ENCODE assay signal across 9 mouse cellular contexts in genomic region chr7:100866675-100867074, GRCm38 (mm10). TPM values are rescaled to one million over a fixed set of nuclear protein-coding genes. Genes with fewer than 3 reads are reported as not detected.
DNase-seq lines count a peak whose midpoint lies in the region; ATAC-seq and TF ChIP-seq lines count a peak whose summit lies in the region.
"Had no signal": no experiment of that assay in that cellular context is flagged by ENCODE, and none has a peak within 500 bp of the region (broad histone marks: within the 10 kb centered on the region; RNA-seq: fewer than 3 reads in every experiment).

No protein-coding gene starts in this region.

- H3K4me1 ChIP-seq in hindbrain, embryonic 10.5 days (replicated peaks) = peaks cover 14% of the 10 kb centered on the region
- H3K4me1 ChIP-seq in hindbrain, embryonic 13.5 days (replicated peaks) = peaks cover 11% of the 10 kb centered on the region
- no peaks in the 10 kb centered on the region for H3K4me1 ChIP-seq in ES-Bruce4 (ENCODE audit: control insufficient read depth, insufficient read depth, low read length)

- H3K4me2 ChIP-seq in hindbrain, embryonic 13.5 days = no peak overlapping the region

- no peak overlapping the region for H3K9ac ChIP-seq in hindbrain, embryonic 13.5 days
- no peak overlapping the region for H3K9ac ChIP-seq in ES-Bruce4 (ENCODE audit: low read depth, poor library complexity, severe bottlenecking)

- peaks cover 7% of the 10 kb centered on the region for H3K36me3 ChIP-seq in hindbrain, embryonic 10.5 days
- H3K36me3 ChIP-seq in hindbrain, embryonic 13.5 days = no peaks in the 10 kb centered on the region
- no peaks in the 10 kb centered on the region for H3K36me3 ChIP-seq in ES-Bruce4 (ENCODE audit: control insufficient read depth, insufficient read depth, low read length, poor library complexity, severe bottlenecking)

- peak; percentile 55 for TF ChIP-seq CTCF in ES-Bruce4 (IDR thresholded peaks at IDR 0.05; ENCODE audit: low read depth, low read length)
- TF ChIP-seq CTCF in brain, embryonic 14.5 days (IDR thresholded peaks at IDR 0.05; ENCODE audit: borderline replicate concordance, extremely low read depth, insufficient read depth, insufficient read length) = peak; percentile 78

- 19% methylated on average over 3 of the region's 3 CpGs for WGBS in hindbrain, embryonic 10.5 days
- 6% methylated on average over 3 of the region's 3 CpGs for WGBS in hindbrain, embryonic 13.5 days

- no peak for TF ChIP-seq EP300 in ES-Bruce4 (IDR thresholded peaks at IDR 0.05; ENCODE audit: insufficient read depth, low read depth, low read length)

- H3K27me3 ChIP-seq in hindbrain, embryonic 10.5 days (ENCODE audit: insufficient read depth, poor library complexity, severe bottlenecking) = no peaks in the 10 kb centered on the region
- no peaks in the 10 kb centered on the region; the same call in 1 of the 2 replicates for H3K27me3 ChIP-seq in hindbrain, embryonic 13.5 days
- no peaks in the 10 kb centered on the region for H3K27me3 ChIP-seq in ES-Bruce4 (ENCODE audit: control insufficient read depth, insufficient read depth, low read length, poor library complexity, severe bottlenecking)

- H3K9me3 ChIP-seq in hindbrain, embryonic 10.5 days = no peaks in the 10 kb centered on the region
- no peaks in the 10 kb centered on the region for H3K9me3 ChIP-seq in hindbrain, embryonic 13.5 days
- H3K9me3 ChIP-seq in ES-Bruce4 (replicated peaks; ENCODE audit: control insufficient read depth, insufficient read depth, low read length, poor library complexity, severe bottlenecking) = no peaks in the 10 kb centered on the region

- no peak overlapping the region for H3K27ac ChIP-seq in hindbrain, embryonic 10.5 days
- no peak overlapping the region for H3K27ac ChIP-seq in hindbrain, embryonic 13.5 days
- H3K27ac ChIP-seq in ES-Bruce4 (ENCODE audit: insufficient read depth, low read length) = no peak overlapping the region
- H3K27ac ChIP-seq: macrophage had no signal

- ATAC-seq in hindbrain, embryonic 13.5 days (ENCODE audit: low FRiP score) = no peak
- 0 out of 2 replicates have a peak, but pooled peaks have one; percentile 31 for ATAC-seq in neutrophil, adult 5-6 weeks (ENCODE audit: extremely low read depth, insufficient number of reproducible peaks, low FRiP score, poor library complexity, severe bottlenecking)

- TF ChIP-seq POLR2A in ES-Bruce4 (IDR thresholded peaks at IDR 0.05; ENCODE audit: insufficient read depth, low read length) = no peak
- no peak for TF ChIP-seq POLR2A in brain, embryonic 14.5 days (IDR thresholded peaks at IDR 0.05; ENCODE audit: borderline replicate concordance, extremely low read depth, insufficient read depth, insufficient read length, poor library complexity, severe bottlenecking)

- DNase-seq in hindbrain, embryonic 10.5 days (ENCODE audit: low spot score) = peak; percentile 63
- DNase-seq in brain, embryonic 14.5 days (ENCODE audit: low read depth) = peak; percentile 84
- peak; percentile 75 to 86 for DNase-seq in frontal cortex, postnatal 36 days (ENCODE audit: low spot score in 2 of 2)
- DNase-seq in left cerebral cortex, adult 18-20 months (ENCODE audit: low spot score in 2 of 2) = peak; percentile 79 to 83
- DNase-seq in thymus, postnatal 25 days = peak; percentile 77

- no peak overlapping the region for H3K4me3 ChIP-seq in hindbrain, embryonic 10.5 days
- H3K4me3 ChIP-seq in hindbrain, embryonic 13.5 days = no peak overlapping the region
- no peak overlapping the region for H3K4me3 ChIP-seq in ES-Bruce4 (ENCODE audit: low read depth, low read length)

RNA-seq across cellular contexts. Expression of gene Relt, which starts 3.4 kb away (rescaled TPM):
- 3.6 and 4.8 TPM in 2 replicates for polyA plus RNA-seq in hindbrain, embryonic 10.5 days (2016; fragmentation: Nextera tagmentation; extraction: Ambion mirVana)
- polyA plus RNA-seq in hindbrain, embryonic 13.5 days (2015; fragmentation: Nextera tagmentation; extraction: Ambion mirVana) = 4.3 and 4.8 TPM in 2 replicates
- polyA plus RNA-seq in ES-Bruce4 (2011; ENCODE audit: insufficient read depth, insufficient read length, low read depth, missing spikeins) = 10.6 and 14.1 TPM in 2 replicates
- 6.2 and 7.2 TPM in 2 replicates for polyA plus RNA-seq in brain, embryonic 14.5 days (2012; rRNA removed)
- 10 to 100 TPM; 13.2 to 21.8 TPM for total RNA-seq in left cerebral cortex, adult 18-20 months (2021)
- total RNA-seq in neutrophil, adult 5-6 weeks (2017) = 95.0 and 122 TPM in 2 replicates
